ENCODE assay signal across 8 mouse cellular contexts in the genomic region with DNA sequence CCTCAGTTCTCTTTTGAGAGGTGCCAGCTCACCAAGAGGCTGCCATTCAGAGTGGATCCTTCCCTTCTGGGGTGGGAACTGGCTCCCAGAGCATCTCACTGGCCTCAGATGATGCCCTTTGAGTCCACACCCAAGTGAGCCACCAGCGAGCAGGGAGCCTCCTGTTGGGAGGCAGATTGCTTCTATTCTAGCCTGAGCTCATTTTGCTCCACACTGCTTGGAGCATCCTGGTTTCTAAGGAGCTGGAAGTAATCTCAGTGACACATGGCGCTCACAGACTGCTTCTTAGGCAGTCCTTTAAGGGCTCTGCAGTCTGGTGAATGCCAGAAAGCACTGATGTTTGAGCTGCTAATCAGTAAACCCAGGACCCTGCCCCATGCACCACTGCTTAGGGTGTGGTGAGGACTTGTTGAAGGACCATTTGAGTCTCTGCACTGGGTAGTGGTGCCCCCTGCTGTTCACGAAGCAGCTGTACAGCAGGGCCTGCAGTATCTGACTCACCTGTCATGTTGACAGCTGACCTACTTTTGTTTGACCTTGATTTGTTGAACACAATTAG. TPM values are rescaled to one million over a fixed set of nuclear protein-coding genes. Genes with fewer than 3 reads are reported as not detected.
A peak's percentile ranks its signal among the peaks of the same experiment; 100 is the strongest.
DNase-seq lines count a peak whose midpoint lies in the region; ATAC-seq and TF ChIP-seq lines count a peak whose summit lies in the region.

No protein-coding gene starts in this region.

- intact Hi-C loops in heart, postnatal 36 days (cut with DNase I) = loop anchor here (1.0 to 2.0 kb wide), 2 partner anchors 84 to 107 kb away; no protein-coding TSS in a partner anchor

- TF ChIP-seq POLR2A in embryonic fibroblast, embryonic 13.5 days (IDR thresholded peaks at IDR 0.05; ENCODE audit: low read depth, low read length) = no peak
- TF ChIP-seq POLR2A in thymus, adult 2 months (IDR thresholded peaks at IDR 0.05; ENCODE audit: control insufficient read depth, extremely low read depth, insufficient read depth, low read length, poor library complexity) = no peak

- H3K4me3 ChIP-seq in embryonic fibroblast, embryonic 13.5 days (ENCODE audit: insufficient read depth, low read length) = no peak overlapping the region
- no peak overlapping the region for H3K4me3 ChIP-seq in layer of hippocampus, adult 2 months
- H3K4me3 ChIP-seq in midbrain, embryonic 13.5 days (replicated peaks) = no peak overlapping the region
- H3K4me3 ChIP-seq in thymus, adult 2 months (ENCODE audit: control insufficient read depth, insufficient read depth, low read length) = no peak overlapping the region

- peak; percentile 42 for DNase-seq in kidney, adult 11 months
- DNase-seq in kidney, adult 18-20 months = no peak
- DNase-seq in adrenal gland, postnatal 25 days = peak; percentile 56
- DNase-seq in heart, postnatal 36 days = peak; percentile 48 to 52
- DNase-seq in layer of hippocampus, adult 2 months (ENCODE audit: low spot score in 2 of 2) = peak; percentile 27 to 56
- peak; percentile 63 for DNase-seq in thymus, adult 2 months

- no peak overlapping the region for H3K9ac ChIP-seq in midbrain, embryonic 13.5 days (replicated peaks)

- WGBS in midbrain, embryonic 13.5 days = 38% methylated on average over 3 of the region's 3 CpGs
- WGBS in thymus, adult 2 months = 65% methylated on average over 3 of the region's 3 CpGs

- TF ChIP-seq CTCF in embryonic fibroblast, embryonic 13.5 days (IDR thresholded peaks at IDR 0.05; ENCODE audit: borderline replicate concordance, insufficient read depth, low read length) = peak; percentile 84; the same call in 1 of the 2 replicates
- peak; percentile 86 for TF ChIP-seq CTCF in layer of hippocampus, adult 2 months (conservative IDR thresholded peaks at IDR 0.05)
- peak; percentile 78; the same call in 1 of the 2 replicates for TF ChIP-seq CTCF in thymus, adult 2 months (IDR thresholded peaks at IDR 0.05; ENCODE audit: borderline replicate concordance, control insufficient read depth, extremely low read depth, insufficient read depth, low read length, poor library complexity)

- no peaks in the 10 kb centered on the region for H3K9me3 ChIP-seq in midbrain, embryonic 13.5 days

- ATAC-seq in midbrain, embryonic 13.5 days = peak; percentile 46

- peaks cover 13% of the 10 kb centered on the region for H3K4me1 ChIP-seq in embryonic fibroblast, embryonic 13.5 days (ENCODE audit: control insufficient read depth, insufficient read depth, low read length)
- H3K4me1 ChIP-seq in midbrain, embryonic 13.5 days (replicated peaks) = peaks cover 44% of the 10 kb centered on the region
- peaks cover 3% of the 10 kb centered on the region for H3K4me1 ChIP-seq in thymus, adult 2 months (replicated peaks; ENCODE audit: control insufficient read depth, insufficient read depth, low read length)

- no peaks in the 10 kb centered on the region for H3K36me3 ChIP-seq in midbrain, embryonic 13.5 days
- no peaks in the 10 kb centered on the region for H3K36me3 ChIP-seq in thymus, adult 2 months (ENCODE audit: control insufficient read depth, insufficient read depth, low read length)

- no peak overlapping the region for H3K4me2 ChIP-seq in midbrain, embryonic 13.5 days (replicated peaks)

- H3K27ac ChIP-seq in embryonic fibroblast, embryonic 13.5 days (ENCODE audit: insufficient read depth, low read length) = peak overlapping the region; percentile 10; the same call in 1 of the 2 replicates
- peak overlapping the region; percentile 93 for H3K27ac ChIP-seq in layer of hippocampus, adult 2 months
- peak overlapping the region; percentile 74 for H3K27ac ChIP-seq in midbrain, embryonic 13.5 days
- H3K27ac ChIP-seq in thymus, adult 2 months (ENCODE audit: control insufficient read depth, insufficient read depth, low read length) = no peak overlapping the region

- no peaks in the 10 kb centered on the region for H3K27me3 ChIP-seq in midbrain, embryonic 13.5 days
- no peaks in the 10 kb centered on the region for H3K27me3 ChIP-seq in thymus, adult 2 months (ENCODE audit: control insufficient read depth, insufficient read depth, low read length)

RNA-seq across cellular contexts. Expression of a gene that starts 43.2 kb away (rescaled TPM):
- 5.4 and 13.8 TPM in 2 replicates for total RNA-seq in adrenal gland, postnatal 25 days (2021)
- polyA plus RNA-seq in embryonic fibroblast, embryonic 13.5 days (2011; ENCODE audit: insufficient read length, low read depth, missing spikeins) = 24.4 and 27.8 TPM in 2 replicates
- total RNA-seq in heart, postnatal 36 days (2021) = 10 to 100 TPM in 1 of 2 experiments, 1 to 10 TPM in 1; 3.8 to 12.9 TPM
- 10 to 100 TPM; 34.9 to 40.3 TPM for total RNA-seq in layer of hippocampus, adult 2 months (2021)
- polyA plus RNA-seq in midbrain, embryonic 13.5 days (2015; fragmentation: Nextera tagmentation; extraction: Ambion mirVana) = 9.4 and 12.0 TPM in 2 replicates
- 39.3 and 43.9 TPM in 2 replicates for polyA plus RNA-seq in thymus, adult 2 months (2012; rRNA removed)
